Mouse (Mus musculus) monocyte, adult 59 days (primary cell): ENCODE measurements around the gene Sucnr1. TPM values are rescaled to one million over a fixed set of nuclear protein-coding genes. Genes with fewer than 3 reads are reported as not detected.

Source experiments
- total RNA-seq, 2 experiments: library from RNA; stranded (reverse); gene quantifications; one replicate each; pipeline ENCODE4 v1.2.4; 2023

Sucnr1 gene
- not detected for total RNA-seq

DNA sequence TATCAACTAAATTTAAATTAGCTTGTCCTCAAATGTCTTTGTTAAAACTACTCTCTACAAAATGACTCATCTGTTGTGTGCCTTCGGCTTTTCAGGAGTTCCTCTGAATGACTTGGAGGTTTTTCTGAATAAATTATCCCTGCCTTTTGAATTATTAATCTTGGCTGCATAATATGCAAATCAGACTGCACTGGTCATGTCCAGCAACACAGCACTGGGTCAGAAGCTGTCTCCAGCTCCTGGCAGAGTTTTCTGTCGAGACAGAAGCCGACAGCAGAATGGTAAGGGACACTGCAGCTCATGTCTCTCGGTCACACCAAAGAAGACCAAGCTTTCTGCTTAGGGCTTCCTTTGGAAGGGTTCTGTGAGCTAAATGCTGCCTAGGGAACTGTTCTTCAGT lies at the start of gene Sucnr1:
Gene Sucnr1, plus strand, starts transcription at position 222 of the 400 bp plus-strand sequence.

Other genes starting within 250 kb of the Sucnr1 start
- gene Gm8298, start 220.8 kb upstream of the Sucnr1 start, total RNA-seq, result not detected
- not detected for gene C130079G13Rik, start 156.7 kb upstream of the Sucnr1 start, total RNA-seq
- not detected for gene Aadacl2, start 75.1 kb upstream of the Sucnr1 start, total RNA-seq
- not detected for gene Aadac, start 56.2 kb upstream of the Sucnr1 start, total RNA-seq